Mouse (Mus musculus) erythroblast, embryonic 14.5 days (primary cell): ENCODE data around the gene Efcab2.

Experiments
- GATA1 ChIP-seq: IDR thresholded peaks from 2 replicates; pipeline ENCODE4 v1.6.1; 2012; ENCODE audit warnings: low read length, inconsistent platforms, mixed read lengths
- TAL1 ChIP-seq: IDR thresholded peaks from 3 replicates; pipeline ENCODE4 v1.6.1; 2012; ENCODE audit warnings: low read length, inconsistent platforms, mixed read lengths

GRCm38 (mm10) chr1:178388802-178389201 lies 17.1 kb upstream of the Efcab2 start:
- TF ChIP-seq TAL1 (no peak), GATA1 (no peak)
